Mouse (Mus musculus): Measurements from ENCODE around the gene Gm28043. TPM values are rescaled to one million over a fixed set of nuclear protein-coding genes. Genes with fewer than 3 reads are reported as not detected.

The Gm28043 gene
- total RNA-seq, 2 experiments from 2014 or later, result 3.3 to 5.2 TPM

DNA sequence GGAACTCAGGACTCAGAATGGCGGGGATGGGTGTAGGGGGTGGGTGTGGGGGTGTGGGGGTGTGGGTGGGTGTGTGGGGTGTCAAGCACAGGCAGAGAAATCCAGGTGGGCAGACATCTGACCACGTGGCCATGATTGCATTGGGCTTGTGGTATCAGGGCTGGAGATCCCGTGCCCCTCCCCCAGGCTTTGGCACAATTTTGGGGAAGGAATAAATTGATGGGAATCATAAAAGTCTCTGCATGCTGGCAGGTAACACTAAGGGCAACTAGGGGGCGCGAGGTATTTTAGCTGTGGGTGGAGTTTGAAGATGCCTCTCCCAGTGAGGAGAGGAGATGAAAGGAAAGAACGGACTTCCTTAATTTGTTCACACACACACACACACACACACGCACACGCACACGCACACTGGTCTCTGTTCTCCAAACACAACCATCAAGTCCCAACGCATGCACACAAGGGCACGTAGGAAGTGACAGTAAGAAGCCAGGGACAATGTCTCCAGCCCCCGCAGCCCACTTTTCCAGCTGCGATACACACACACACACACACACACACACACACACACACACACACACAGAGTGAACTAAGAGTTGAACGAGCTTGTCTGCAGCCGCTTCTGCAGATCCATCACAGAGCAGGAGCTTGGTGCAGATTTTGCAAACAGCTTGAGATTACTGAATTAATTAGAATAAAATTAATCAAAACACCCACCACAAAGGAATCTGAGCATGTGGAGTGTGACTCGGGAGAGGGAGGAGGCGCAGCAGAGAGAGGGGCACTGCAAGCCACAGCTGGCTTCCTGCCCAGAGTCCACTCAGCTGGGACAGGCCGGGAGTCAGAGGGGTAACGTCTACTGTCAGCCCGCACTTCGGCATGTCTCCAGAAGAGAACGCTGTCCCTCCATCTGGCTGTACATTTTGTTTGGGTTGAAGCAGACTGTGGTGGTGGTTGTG, 123.5 kb downstream of the Gm28043 start:
- peak; percentile 58 to 77 for DNase-seq (ENCODE audit: low spot score in 2 of 2)

DNA sequence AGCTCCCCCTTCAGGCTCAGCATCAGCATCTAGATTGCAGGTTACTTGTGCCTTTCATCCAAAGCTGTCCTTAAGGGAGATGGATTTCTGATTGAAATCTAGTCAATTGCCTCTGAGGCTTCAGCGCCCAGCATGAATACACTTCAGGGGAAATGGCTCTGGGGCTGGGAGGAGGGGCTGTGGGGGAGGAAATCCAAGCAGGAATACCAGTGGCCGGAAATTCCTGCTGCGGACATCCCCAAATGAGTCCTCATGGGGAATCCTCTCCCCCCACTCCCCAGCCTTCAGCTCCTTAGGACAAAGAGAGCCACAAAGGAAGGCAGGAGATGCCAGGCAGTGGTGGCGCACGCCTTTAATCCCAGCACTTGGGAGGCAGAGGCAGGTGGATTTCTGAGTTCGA, 132.8 kb downstream of the Gm28043 start:
- DNase-seq (ENCODE audit: low spot score in 2 of 2), result no peak

Small RNA genes lying within 50 kb of the gene (microRNA-seq; reads per million reads assigned to microRNA genes)
- gene Mir7667, result 0 reads per million in 2 experiments

Other genes starting within 250 kb of the Gm28043 start
- 1 to 10 TPM; 3.1 to 6.0 TPM for gene Pim1, start 124.1 kb upstream of the Gm28043 start, total RNA-seq (2021)
- not detected for gene Gm17657, start 65.2 kb upstream of the Gm28043 start, total RNA-seq (2021)
- gene Tbc1d22b, start 65.1 kb upstream of the Gm28043 start, total RNA-seq (2021), result 10 to 100 TPM; 43.7 to 44.9 TPM
- gene Tmem217, start 62.5 kb upstream of the Gm28043 start, total RNA-seq (2021), result not detected
- gene Rnf8, start 86 bp upstream of the Gm28043 start, total RNA-seq (2021), result 10 to 100 TPM; 39.2 to 46.7 TPM
- gene Cmtr1, start 45.7 kb downstream of the Gm28043 start, total RNA-seq (2021), result 10 to 100 TPM; 78.9 to 93.8 TPM
- gene Ccdc167, start 102.2 kb downstream of the Gm28043 start, total RNA-seq (2021), result 10 to 100 TPM; 15.1 to 23.4 TPM

Measured in layer of hippocampus, postnatal 14 days (tissue).